Mouse (Mus musculus): ENCODE results near the gene Gm609.

DNA sequence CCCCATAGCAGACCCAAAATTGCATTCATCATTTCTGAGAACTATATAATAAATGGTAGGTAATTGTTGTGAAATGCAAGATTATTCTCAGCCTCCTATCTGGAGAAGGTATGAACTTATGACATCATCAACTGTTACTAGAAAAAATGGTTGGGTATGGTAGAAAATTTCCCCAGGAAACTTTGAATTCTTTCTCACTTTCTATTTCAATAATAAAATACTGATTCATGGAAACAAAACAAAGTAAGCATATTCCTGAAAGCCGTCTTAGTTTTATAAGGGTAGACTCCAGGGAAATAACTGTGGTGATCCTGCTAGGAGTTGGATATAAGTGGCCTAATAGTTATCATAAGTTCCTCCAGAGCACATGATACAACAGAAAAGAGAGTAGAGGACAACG is 103.7 kb downstream of the Gm609 start:
- TF ChIP-seq POLR2A (IDR thresholded peaks at IDR 0.05; ENCODE audit: low read depth, low read length) (no peak), CTCF (IDR thresholded peaks at IDR 0.05; ENCODE audit: extremely low read depth, insufficient read length, insufficient replicate concordance, low read depth, low read length) (no peak)
